Mouse (Mus musculus) G1E (cell line): ENCODE results near the gene Zxdc. TPM values are rescaled to one million over a fixed set of nuclear protein-coding genes. Genes with fewer than 3 reads are reported as not detected.

Experiments
- ATAC-seq: 2 replicates; pipeline ENCODE4 v1.8.0; 2016; ENCODE audit warnings: mild to moderate bottlenecking; ENCODE audit not compliant: insufficient number of reproducible peaks, poor library complexity, low FRiP score, severe bottlenecking; ENCODE audit errors: extremely low read depth
- DNase-seq: peaks from one replicate; pipeline ENCODE4 v3.0.0; 2012; ENCODE audit warnings: low spot score
- H3K27me3 ChIP-seq: 2 replicates; pipeline ENCODE4 v1.6.1; 2012; ENCODE audit warnings: mild to moderate bottlenecking, low read length, inconsistent platforms; ENCODE audit not compliant: insufficient read depth
- H3K36me3 ChIP-seq: replicated peaks from 2 replicates; pipeline ENCODE3; 2012; ENCODE audit warnings: mild to moderate bottlenecking, inconsistent platforms
- H3K4me1 ChIP-seq: 2 replicates; pipeline ENCODE4 v1.6.1; 2012; ENCODE audit warnings: low read depth, low read length, inconsistent platforms, mixed read lengths; ENCODE audit not compliant: insufficient read depth
- H3K4me3 ChIP-seq: 2 replicates; pipeline ENCODE4 v1.5.1; 2012; ENCODE audit warnings: low read depth, mild to moderate bottlenecking, inconsistent platforms, low read length, moderate library complexity, mixed read lengths
- H3K9me3 ChIP-seq: replicated peaks from 2 replicates; pipeline ENCODE4 v1.6.1; 2012; ENCODE audit warnings: inconsistent platforms
- CTCF ChIP-seq: IDR thresholded peaks from 2 replicates; pipeline ENCODE4 v1.5.1; 2012; ENCODE audit warnings: low read depth, low read length, inconsistent platforms, mixed read lengths
- GATA1 ChIP-seq: IDR thresholded peaks from 2 replicates; pipeline ENCODE4 v1.6.1; 2012; ENCODE audit warnings: borderline replicate concordance, low read length, inconsistent platforms, mixed read lengths
- GATA2 ChIP-seq: IDR thresholded peaks from 2 replicates; pipeline ENCODE4 v1.6.1; 2012; ENCODE audit warnings: low read depth, low read length, inconsistent platforms, borderline replicate concordance
- POLR2AphosphoS5 ChIP-seq: IDR thresholded peaks from 2 replicates; pipeline ENCODE4 v1.6.1; 2012; ENCODE audit warnings: low read depth, low read length, inconsistent platforms; ENCODE audit not compliant: insufficient replicate concordance
- TAL1 ChIP-seq: conservative IDR thresholded peaks from 2 replicates; pipeline ENCODE4 v1.6.1; 2012; ENCODE audit warnings: low read depth, low read length, inconsistent platforms, mixed read lengths
- polyA plus RNA-seq: library from polyadenylated mRNA; stranded (reverse); fragments of >175 nt; gene quantifications from 2 replicates; pipeline ENCODE4 v1.2.3, GENCODE M21; 2012
- total RNA-seq, 2 experiments: library from RNA; stranded (forward) in 1 of 2; stranded (reverse) in 1 of 2; fragments of 200-1000 nt in 1 of 2; fragments of >200 nt in 1 of 2; fragmentation: Nextera tagmentation in 1 of 2; gene quantifications; 2 replicates each; pipeline ENCODE4 v1.2.3; 2014 to 2017

The Zxdc gene
- total and polyA plus RNA-seq, 3 experiments = 19.0 to 32.5 (median 24.9) TPM

DNA sequence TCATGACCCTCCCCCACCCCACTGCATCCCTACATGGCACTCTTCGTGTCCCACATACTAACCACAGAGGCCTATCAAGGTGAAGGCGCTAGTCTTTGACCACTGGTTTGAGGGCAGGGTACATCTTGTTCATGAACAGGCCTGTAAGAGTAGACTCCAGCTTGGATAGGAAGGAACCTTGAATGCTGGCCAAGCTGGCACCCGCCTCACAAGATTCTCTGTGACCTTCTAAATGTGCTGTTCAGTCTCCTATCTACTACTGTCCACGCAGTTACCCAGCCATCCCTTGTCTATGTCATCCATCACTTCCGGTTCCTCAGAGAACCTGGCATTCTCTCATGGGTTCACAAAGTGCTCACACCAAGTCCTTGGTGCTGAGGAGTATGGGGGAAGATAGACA is 6.0 kb upstream of the Zxdc start:
- H3K4me1 ChIP-seq = peaks cover 5% of the 10 kb centered on the region; the same call in 1 of the 2 replicates
- no peaks in the 10 kb centered on the region for H3K36me3 ChIP-seq
- DNase-seq = no peak
- peaks cover 62% of the 10 kb centered on the region for H3K27me3 ChIP-seq
- TF ChIP-seq TAL1 = no peak
- no peak for TF ChIP-seq CTCF
- TF ChIP-seq GATA2 = no peak
- no peak for TF ChIP-seq POLR2AphosphoS5
- no peak for TF ChIP-seq GATA1
- H3K9me3 ChIP-seq = no peaks in the 10 kb centered on the region
- ATAC-seq = no peak
- H3K4me3 ChIP-seq = no peak overlapping the region

GRCm38 (mm10) chr6:90369725-90370553 is 647 bp downstream of the Zxdc start:
- Histone ChIP-seq H3K27me3 (peaks cover 13% of the 10 kb centered on the region), H3K4me1 (peaks cover 54% of the 10 kb centered on the region), H3K4me3 (peak overlapping the region; percentile 93), H3K36me3 (peaks cover 35% of the 10 kb centered on the region), H3K9me3 (no peaks in the 10 kb centered on the region)
- DNase-seq (no peak), ATAC-seq (no peak)
- TF ChIP-seq TAL1 (no peak), GATA2 (no peak), GATA1 (no peak), CTCF (no peak), POLR2AphosphoS5 (no peak)

DNA sequence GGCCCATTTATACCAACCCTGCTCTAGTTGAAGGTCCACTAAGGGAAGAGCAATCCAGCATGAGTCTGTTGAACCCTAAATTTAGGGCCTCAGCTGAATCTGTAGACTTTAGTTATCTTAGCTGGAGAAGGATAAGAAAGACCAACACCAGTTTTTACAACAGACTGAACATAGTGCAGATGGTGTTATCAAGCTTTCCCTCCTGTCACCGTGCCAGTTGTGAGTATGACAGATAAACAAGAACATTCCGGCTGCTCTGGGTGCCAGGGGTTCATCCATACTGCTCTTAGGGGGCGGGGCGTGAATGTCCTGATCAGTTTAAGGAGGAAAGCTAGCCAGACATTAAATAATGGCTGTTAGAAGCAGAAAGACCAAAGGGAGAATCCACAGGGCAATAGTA is 5.4 kb downstream of the Zxdc start:
- ATAC-seq (peak; percentile 67), DNase-seq (peak; percentile 44)
- H3K9me3 ChIP-seq = no peaks in the 10 kb centered on the region
- no peak overlapping the region for H3K4me3 ChIP-seq
- H3K4me1 ChIP-seq = peaks cover 58% of the 10 kb centered on the region
- peaks cover 82% of the 10 kb centered on the region for H3K36me3 ChIP-seq
- TF ChIP-seq TAL1 (peak; percentile 66), GATA2 (no peak)
- no peaks in the 10 kb centered on the region for H3K27me3 ChIP-seq

DNA sequence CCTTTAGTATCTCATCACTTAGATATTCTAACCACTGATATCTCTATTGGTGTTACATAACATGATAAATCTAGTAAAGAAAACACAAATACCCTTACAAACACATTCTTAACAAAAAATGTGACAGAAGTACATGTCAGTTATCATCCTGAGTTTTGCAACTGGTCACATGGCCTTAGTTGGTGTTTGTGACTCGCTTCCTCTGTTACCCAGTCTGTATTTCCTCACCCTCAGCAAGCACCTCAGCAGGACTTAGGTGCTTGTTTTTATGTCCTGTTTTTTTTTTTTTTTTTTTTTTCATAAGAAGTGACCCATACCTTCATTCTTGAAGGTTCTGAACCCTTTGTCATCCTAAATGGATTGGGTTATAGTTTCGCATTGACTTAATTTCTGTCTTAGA is 8.4 kb downstream of the Zxdc start:
- Histone ChIP-seq H3K36me3 (peaks cover 97% of the 10 kb centered on the region), H3K9me3 (no peaks in the 10 kb centered on the region), H3K27me3 (no peaks in the 10 kb centered on the region), H3K4me3 (no peak overlapping the region), H3K4me1 (peaks cover 31% of the 10 kb centered on the region)
- ATAC-seq = no peak
- DNase-seq = no peak
- TF ChIP-seq TAL1 (no peak), CTCF (no peak), POLR2AphosphoS5 (no peak), GATA1 (no peak), GATA2 (no peak)

DNA sequence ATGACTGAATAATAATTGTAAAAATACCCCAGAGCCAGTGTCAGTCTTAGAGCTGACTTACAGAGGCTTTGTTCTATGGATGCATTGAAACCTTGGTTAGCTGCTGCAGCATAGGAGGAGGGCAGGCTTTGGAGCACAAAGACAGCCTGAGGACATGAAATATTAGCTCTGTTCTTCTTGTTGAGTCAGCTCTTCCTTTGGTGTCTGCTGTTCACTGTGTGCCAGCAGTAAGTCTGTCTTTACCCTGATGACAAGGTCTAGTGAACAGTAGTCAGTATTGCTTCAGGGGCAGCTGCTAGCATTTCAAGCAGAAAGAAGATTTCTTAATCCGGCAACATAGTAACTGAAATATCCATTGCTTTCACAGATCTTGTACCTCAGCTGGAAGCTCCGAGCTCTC is 12.2 kb downstream of the Zxdc start:
- DNase-seq = no peak

GRCm38 (mm10) chr6:90390629-90391028 is 21.3 kb downstream of the Zxdc start:
- Histone ChIP-seq H3K9me3 (no peaks in the 10 kb centered on the region), H3K27me3 (no peaks in the 10 kb centered on the region), H3K4me1 (no peaks in the 10 kb centered on the region), H3K4me3 (no peak overlapping the region), H3K36me3 (peaks cover 91% of the 10 kb centered on the region)
- no peak for DNase-seq
- no peak for TF ChIP-seq GATA1
- TF ChIP-seq GATA2 = no peak
- TF ChIP-seq CTCF = no peak
- no peak for TF ChIP-seq TAL1
- TF ChIP-seq POLR2AphosphoS5 = no peak
- ATAC-seq = no peak

More for the DNA sequence above, 12.2 kb downstream of the Zxdc start:
- no peak for ATAC-seq
- no peak for TF ChIP-seq GATA2
- no peak for TF ChIP-seq CTCF
- no peak for TF ChIP-seq TAL1
- no peak for TF ChIP-seq GATA1
- no peak for TF ChIP-seq POLR2AphosphoS5
- H3K9me3 ChIP-seq = no peaks in the 10 kb centered on the region
- no peaks in the 10 kb centered on the region for H3K27me3 ChIP-seq
- no peak overlapping the region for H3K4me3 ChIP-seq
- peaks cover 97% of the 10 kb centered on the region for H3K36me3 ChIP-seq
- peaks cover 12% of the 10 kb centered on the region for H3K4me1 ChIP-seq

- DNase-seq (no peak), ATAC-seq (no peak)
- TF ChIP-seq CTCF (no peak), GATA1 (no peak), TAL1 (no peak), GATA2 (no peak), POLR2AphosphoS5 (no peak)
- Histone ChIP-seq H3K9me3 (no peaks in the 10 kb centered on the region), H3K36me3 (peaks cover 86% of the 10 kb centered on the region), H3K4me3 (no peak overlapping the region), H3K4me1 (0 out of 2 replicates have a peak, but pooled peaks cover 2% of the 10 kb centered on the region), H3K27me3 (no peaks in the 10 kb centered on the region)
Measured at GRCm38 (mm10) chr6:90393948-90394347, 24.7 kb downstream of the Zxdc start.
